8 mouse cellular contexts compared by ENCODE assay signal in genomic region chr5:114702403-114703392, GRCm38 (mm10). TPM values are rescaled to one million over a fixed set of nuclear protein-coding genes. Genes with fewer than 3 reads are reported as not detected.
DNase-seq lines count a peak whose midpoint lies in the region; ATAC-seq and TF ChIP-seq lines count a peak whose summit lies in the region.

No protein-coding gene starts in this region.

- no peak overlapping the region for H3K4me2 ChIP-seq in midbrain, embryonic 16.5 days (ENCODE audit: low read length)

- H3K4me3 ChIP-seq in gastrocnemius, adult 2 months = no peak overlapping the region
- no peak overlapping the region for H3K4me3 ChIP-seq in bone marrow macrophage, adult 2 months (ENCODE audit: insufficient read depth, low read length)
- no peak overlapping the region for H3K4me3 ChIP-seq in midbrain, embryonic 16.5 days (ENCODE audit: low read depth, low read length)

- ATAC-seq in midbrain, embryonic 16.5 days = 0 out of 2 replicates have a peak, but pooled peaks have one; percentile 59
- ATAC-seq in monocyte, adult 5-6 weeks (replicated peaks; ENCODE audit: insufficient number of reproducible peaks, low FRiP score, low TSS enrichment, poor library complexity, severe bottlenecking) = no peak; the same call in 1 of the 2 replicates

- DNase-seq in gastrocnemius, adult 2 months = no peak
- no peak for DNase-seq in gastrocnemius, postnatal 14 days
- DNase-seq in 3T3-L1 (ENCODE audit: low read depth, low spot score) = peak; percentile 76
- DNase-seq in kidney, postnatal 10 days = peak; percentile 52
- DNase-seq in thymus, postnatal 4 days = no peak

- H3K4me1 ChIP-seq in bone marrow macrophage, adult 2 months (ENCODE audit: control insufficient read depth, insufficient read depth, low read length) = peaks cover 25% of the 10 kb centered on the region
- H3K4me1 ChIP-seq in midbrain, embryonic 16.5 days (ENCODE audit: control insufficient read depth, insufficient read depth, low read length) = no peaks in the 10 kb centered on the region

- H3K9ac ChIP-seq in midbrain, embryonic 16.5 days (ENCODE audit: low read depth, low read length) = 0 out of 2 replicates have a peak overlapping the region, but pooled peaks have one; percentile 6

- intact Hi-C loops in gastrocnemius, adult 2 months (cut with DNase I) = no loop called here
- intact Hi-C loops in gastrocnemius, postnatal 14 days (cut with DNase I; ENCODE audit: low total_unique reads) = no loop called here

- peak; percentile 58 for TF ChIP-seq CTCF in gastrocnemius, adult 2 months (IDR thresholded peaks at IDR 0.05)
- TF ChIP-seq CTCF in bone marrow macrophage, adult 2 months (IDR thresholded peaks at IDR 0.05; ENCODE audit: low read depth, low read length) = peak; percentile 36

- H3K36me3 ChIP-seq in midbrain, embryonic 16.5 days (ENCODE audit: control insufficient read depth, insufficient read depth, low read length) = no peaks in the 10 kb centered on the region

- no peak for TF ChIP-seq POLR2A in bone marrow macrophage, adult 2 months (IDR thresholded peaks at IDR 0.05; ENCODE audit: borderline replicate concordance, low read depth, low read length)

- no peak overlapping the region for H3K27ac ChIP-seq in gastrocnemius, adult 2 months
- H3K27ac ChIP-seq in bone marrow macrophage, adult 2 months (ENCODE audit: insufficient read depth, low read depth, low read length) = peak overlapping the region; percentile 47
- no peak overlapping the region for H3K27ac ChIP-seq in midbrain, embryonic 16.5 days (ENCODE audit: low read length)

- 67% methylated on average over 14 of the region's 14 CpGs for WGBS in midbrain, embryonic 16.5 days

- no peaks in the 10 kb centered on the region; the same call in 1 of the 2 replicates for H3K27me3 ChIP-seq in midbrain, embryonic 16.5 days (ENCODE audit: control insufficient read depth, insufficient read depth, low read depth, low read length)

- no peaks in the 10 kb centered on the region for H3K9me3 ChIP-seq in midbrain, embryonic 16.5 days (replicated peaks; ENCODE audit: control insufficient read depth, low read length, poor library complexity, severe bottlenecking)

RNA-seq across cellular contexts. Expression of gene Tchp, which starts 4.9 kb away (rescaled TPM):
- 1 to 10 TPM; 3.6 to 3.8 TPM for total RNA-seq in gastrocnemius, adult 2 months (2021)
- 1 to 10 TPM; 3.4 to 3.5 TPM for total RNA-seq in gastrocnemius, postnatal 14 days (2021)
- 13.1 and 13.7 TPM in 2 replicates for polyA plus RNA-seq in bone marrow macrophage, adult 2 months (2012; ENCODE audit: insufficient read depth, insufficient read length, missing spikeins)
- 16.3 and 17.5 TPM in 2 replicates for polyA plus RNA-seq in midbrain, embryonic 16.5 days (2015; fragmentation: Nextera tagmentation; extraction: Ambion mirVana)
- total RNA-seq in monocyte, adult 5-6 weeks (2017) = 9.8 to 16.3 TPM (median 12.8 TPM) in 3 replicates

RNA-seq across cellular contexts. Expression of gene Gltp, which starts 11.9 kb away (rescaled TPM):
- total RNA-seq in gastrocnemius, adult 2 months (2021) = 10 to 100 TPM in 1 of 2 experiments, 1 to 10 TPM in 1; 6.7 to 10.8 TPM
- 10 to 100 TPM; 10.8 to 13.5 TPM for total RNA-seq in gastrocnemius, postnatal 14 days (2021)
- polyA plus RNA-seq in bone marrow macrophage, adult 2 months (2012; ENCODE audit: insufficient read depth, insufficient read length, missing spikeins) = 336 and 371 TPM in 2 replicates
- polyA plus RNA-seq in midbrain, embryonic 16.5 days (2015; fragmentation: Nextera tagmentation; extraction: Ambion mirVana) = 34.2 and 39.4 TPM in 2 replicates
- 46.4 to 52.1 TPM (median 46.5 TPM) in 3 replicates for total RNA-seq in monocyte, adult 5-6 weeks (2017)

RNA-seq across cellular contexts. Expression of gene Trpv4, which starts 44.5 kb away (rescaled TPM):
- 1 to 10 TPM; 1.9 to 2.0 TPM for total RNA-seq in gastrocnemius, adult 2 months (2021)
- total RNA-seq in gastrocnemius, postnatal 14 days (2021) = 1 to 10 TPM; 1.6 to 1.8 TPM
- 27.4 and 31.8 TPM in 2 replicates for polyA plus RNA-seq in bone marrow macrophage, adult 2 months (2012; ENCODE audit: insufficient read depth, insufficient read length, missing spikeins)
- polyA plus RNA-seq in midbrain, embryonic 16.5 days (2015; fragmentation: Nextera tagmentation; extraction: Ambion mirVana) = 1.3 and 1.9 TPM in 2 replicates
- not detected in 3 replicates for total RNA-seq in monocyte, adult 5-6 weeks (2017)

Comparison
In these comparisons a context has a peak if more than half of its experiments do, and no peak if none do; other contexts are left out.
1. DNase-seq: peak in 3T3-L1 (single experiment) and kidney, postnatal 10 days (single experiment); none in gastrocnemius, adult 2 months (single experiment), gastrocnemius, postnatal 14 days (single experiment) and thymus, postnatal 4 days (single experiment).